Mouse (Mus musculus) erythroblast, embryonic 14.5 days (primary cell): ENCODE measurements around the gene Serinc5. TPM values are rescaled to one million over a fixed set of nuclear protein-coding genes. Genes with fewer than 3 reads are reported as not detected.

Experiments used
- H3K27me3 ChIP-seq: 2 replicates; pipeline ENCODE4 v1.6.1; 2012; ENCODE audit warnings: inconsistent platforms; ENCODE audit not compliant: control insufficient read depth
- H3K36me3 ChIP-seq: 2 replicates; pipeline ENCODE4 v1.6.1; 2012; ENCODE audit warnings: mild to moderate bottlenecking, inconsistent platforms; ENCODE audit not compliant: control insufficient read depth
- H3K4me1 ChIP-seq: 2 replicates; pipeline ENCODE4 v1.6.1; 2012; ENCODE audit warnings: inconsistent platforms; ENCODE audit not compliant: control insufficient read depth
- H3K4me3 ChIP-seq: replicated peaks from 2 replicates; pipeline ENCODE3; 2012; ENCODE audit warnings: moderate library complexity, mild to moderate bottlenecking, inconsistent platforms
- H3K9me3 ChIP-seq: 2 replicates; pipeline ENCODE4 v1.6.1; 2012; ENCODE audit warnings: low read length, inconsistent platforms, mixed read lengths; ENCODE audit not compliant: control insufficient read depth
- GATA1 ChIP-seq: IDR thresholded peaks from 2 replicates; pipeline ENCODE4 v1.6.1; 2012; ENCODE audit warnings: low read length, inconsistent platforms, mixed read lengths
- TAL1 ChIP-seq: IDR thresholded peaks from 3 replicates; pipeline ENCODE4 v1.6.1; 2012; ENCODE audit warnings: low read length, inconsistent platforms, mixed read lengths
- polyA plus RNA-seq: library from polyadenylated mRNA; stranded (reverse); fragments of >175 nt; gene quantifications from 2 replicates; pipeline ENCODE4 v1.2.3, GENCODE M21; 2012

The Serinc5 gene
- polyA plus RNA-seq, 1 experiment, result 0.58 TPM

- peaks cover 81% of the 10 kb centered on the region for H3K4me1 ChIP-seq
- no peaks in the 10 kb centered on the region for H3K27me3 ChIP-seq
- peaks cover 95% of the 10 kb centered on the region for H3K36me3 ChIP-seq
- peaks cover 7% of the 10 kb centered on the region for H3K9me3 ChIP-seq
- H3K4me3 ChIP-seq, result no peak overlapping the region
- TF ChIP-seq TAL1 (no peak), GATA1 (no peak)
Observed at GRCm38 (mm10) chr13:92631450-92631849, 20.6 kb downstream of the Serinc5 start.

- no peak for TF ChIP-seq TAL1
- no peak for TF ChIP-seq GATA1
- Histone ChIP-seq H3K27me3 (no peaks in the 10 kb centered on the region), H3K4me1 (peaks cover 91% of the 10 kb centered on the region), H3K9me3 (peaks cover 7% of the 10 kb centered on the region), H3K4me3 (no peak overlapping the region), H3K36me3 (peaks cover 93% of the 10 kb centered on the region)
Observed at GRCm38 (mm10) chr13:92632550-92632949, 21.7 kb downstream of the Serinc5 start.

- TF ChIP-seq GATA1 (no peak), TAL1 (no peak)
- Histone ChIP-seq H3K36me3 (peaks cover 93% of the 10 kb centered on the region), H3K4me1 (peaks cover 84% of the 10 kb centered on the region), H3K9me3 (peaks cover 3% of the 10 kb centered on the region), H3K27me3 (no peaks in the 10 kb centered on the region), H3K4me3 (no peak overlapping the region)
Observed at GRCm38 (mm10) chr13:92635040-92635439, 24.1 kb downstream of the Serinc5 start.

- Histone ChIP-seq H3K36me3 (peaks cover 90% of the 10 kb centered on the region), H3K4me1 (peaks cover 81% of the 10 kb centered on the region), H3K27me3 (no peaks in the 10 kb centered on the region), H3K9me3 (no peaks in the 10 kb centered on the region), H3K4me3 (no peak overlapping the region)
- TF ChIP-seq GATA1 (no peak), TAL1 (no peak)
Observed at GRCm38 (mm10) chr13:92636226-92636909, 25.5 kb downstream of the Serinc5 start.

- Histone ChIP-seq H3K4me3 (no peak overlapping the region), H3K4me1 (peaks cover 77% of the 10 kb centered on the region), H3K36me3 (peaks cover 88% of the 10 kb centered on the region), H3K9me3 (peaks cover 1% of the 10 kb centered on the region; the same call in 1 of the 2 replicates), H3K27me3 (no peaks in the 10 kb centered on the region)
- TF ChIP-seq TAL1 (no peak), GATA1 (no peak)
Observed at GRCm38 (mm10) chr13:92636910-92637275, 26.0 kb downstream of the Serinc5 start.

- peaks cover 61% of the 10 kb centered on the region for H3K4me1 ChIP-seq
- H3K27me3 ChIP-seq, result no peaks in the 10 kb centered on the region
- TF ChIP-seq GATA1, result no peak
- TF ChIP-seq TAL1, result no peak
- H3K4me3 ChIP-seq, result no peak overlapping the region
- H3K36me3 ChIP-seq, result peaks cover 76% of the 10 kb centered on the region
- peaks cover 6% of the 10 kb centered on the region for H3K9me3 ChIP-seq
Observed at GRCm38 (mm10) chr13:92639093-92640014, 28.5 kb downstream of the Serinc5 start.

- Histone ChIP-seq H3K27me3 (no peaks in the 10 kb centered on the region), H3K9me3 (peaks cover 6% of the 10 kb centered on the region), H3K4me1 (peaks cover 30% of the 10 kb centered on the region), H3K4me3 (no peak overlapping the region), H3K36me3 (peaks cover 79% of the 10 kb centered on the region)
- TF ChIP-seq GATA1, result no peak
Observed at GRCm38 (mm10) chr13:92644199-92644598, 33.3 kb downstream of the Serinc5 start.

GRCm38 (mm10) chr13:92644753-92645152 lies 33.9 kb downstream of the Serinc5 start:
- Histone ChIP-seq H3K36me3 (peaks cover 75% of the 10 kb centered on the region), H3K4me1 (peaks cover 25% of the 10 kb centered on the region), H3K27me3 (no peaks in the 10 kb centered on the region), H3K4me3 (no peak overlapping the region), H3K9me3 (peaks cover 6% of the 10 kb centered on the region)
- TF ChIP-seq GATA1 (no peak), TAL1 (no peak)

GRCm38 (mm10) chr13:92647695-92648094 lies 36.8 kb downstream of the Serinc5 start:
- Histone ChIP-seq H3K36me3 (peaks cover 81% of the 10 kb centered on the region), H3K27me3 (no peaks in the 10 kb centered on the region), H3K9me3 (peaks cover 2% of the 10 kb centered on the region), H3K4me1 (peaks cover 30% of the 10 kb centered on the region), H3K4me3 (no peak overlapping the region)
- TF ChIP-seq TAL1, result no peak
- TF ChIP-seq GATA1, result no peak
